Mouse (Mus musculus) hindlimb bud, embryonic 11.5 days (tissue): Measurements from ENCODE around the gene Psmd9.
"Not testable (repeated sequence)": the region's sequence is repeated elsewhere in the genome, so short reads cannot be mapped to it uniquely, and the experiment has no call there.

Source experiments
- DNase-seq: peaks from one replicate; pipeline ENCODE4 v3.0.0-alpha.2; 2012; ENCODE audit warnings: low read depth, low spot score; ENCODE audit errors: extremely low spot score

The Psmd9 gene

GRCm38 (mm10) chr5:123190912-123191311 lies 21.7 kb downstream of the Psmd9 start:
- DNase-seq: no peak

- DNase-seq: no peak
Observed at GRCm38 (mm10) chr5:123191427-123191826, 22.2 kb downstream of the Psmd9 start.

GRCm38 (mm10) chr5:123192606-123193150 lies 23.5 kb downstream of the Psmd9 start:
- DNase-seq: no peak

GRCm38 (mm10) chr5:123193436-123193835 lies 24.2 kb downstream of the Psmd9 start:
- no peak for DNase-seq

GRCm38 (mm10) chr5:123194856-123195255 lies 25.6 kb downstream of the Psmd9 start:
- no peak for DNase-seq

GRCm38 (mm10) chr5:123195500-123196000 lies 26.3 kb downstream of the Psmd9 start:
- no peak for DNase-seq

- DNase-seq: no peak
Observed at GRCm38 (mm10) chr5:123196746-123197145, 27.5 kb downstream of the Psmd9 start.

GRCm38 (mm10) chr5:123198523-123198922 lies 29.3 kb downstream of the Psmd9 start:
- no peak for DNase-seq

GRCm38 (mm10) chr5:123200816-123201522 lies 31.8 kb downstream of the Psmd9 start:
- not testable (repeated sequence) for DNase-seq

GRCm38 (mm10) chr5:123201523-123201892 lies 32.3 kb downstream of the Psmd9 start:
- DNase-seq: no peak

- DNase-seq: no peak
Observed at GRCm38 (mm10) chr5:123201987-123202386, 32.8 kb downstream of the Psmd9 start.

- not testable (repeated sequence) for DNase-seq
Observed at GRCm38 (mm10) chr5:123202771-123203170, 33.6 kb downstream of the Psmd9 start.

- DNase-seq: not testable (repeated sequence)
Observed at GRCm38 (mm10) chr5:123203591-123203990, 34.4 kb downstream of the Psmd9 start.

GRCm38 (mm10) chr5:123222346-123223050 lies 53.3 kb downstream of the Psmd9 start:
- not testable (repeated sequence) for DNase-seq

GRCm38 (mm10) chr5:123223051-123223410 lies 53.8 kb downstream of the Psmd9 start:
- no peak for DNase-seq

GRCm38 (mm10) chr5:123223861-123224260 lies 54.6 kb downstream of the Psmd9 start:
- DNase-seq: not testable (repeated sequence)

GRCm38 (mm10) chr5:123226851-123227250 lies 57.6 kb downstream of the Psmd9 start:
- DNase-seq: no peak

- peak; percentile 75 for DNase-seq
Observed at GRCm38 (mm10) chr5:123227762-123228523, 58.7 kb downstream of the Psmd9 start.

GRCm38 (mm10) chr5:123228524-123228922 lies 59.3 kb downstream of the Psmd9 start:
- no peak for DNase-seq

GRCm38 (mm10) chr5:123229296-123229695 lies 60.1 kb downstream of the Psmd9 start:
- no peak for DNase-seq

- DNase-seq: no peak
Observed at GRCm38 (mm10) chr5:123232180-123232579, 63.0 kb downstream of the Psmd9 start.
